Comparison of ENCODE assay signal across 9 mouse cellular contexts in genomic region chr15:99726549-99726948, GRCm38 (mm10). TPM values are rescaled to one million over a fixed set of nuclear protein-coding genes. Genes with fewer than 3 reads are reported as not detected.
DNase-seq lines count a peak whose midpoint lies in the region; ATAC-seq and TF ChIP-seq lines count a peak whose summit lies in the region.
"Had no signal": no experiment of that assay in that cellular context is flagged by ENCODE, and none has a peak within 500 bp of the region (broad histone marks: within the 10 kb centered on the region; RNA-seq: fewer than 3 reads in every experiment).

No protein-coding gene starts in this region.

- no peaks in the 10 kb centered on the region for H3K27me3 ChIP-seq in kidney, adult 2 months (replicated peaks; ENCODE audit: control insufficient read depth, insufficient read depth, low read length)
- no peaks in the 10 kb centered on the region for H3K27me3 ChIP-seq in hindbrain, embryonic 16.5 days (replicated peaks; ENCODE audit: control insufficient read depth, insufficient read depth, low read length)
- H3K27me3 ChIP-seq in midbrain, postnatal 0 days (ENCODE audit: insufficient read depth, low read length): no peaks in the 10 kb centered on the region
- no peaks in the 10 kb centered on the region for H3K27me3 ChIP-seq in thymus, adult 2 months (ENCODE audit: control insufficient read depth, insufficient read depth, low read length)

- peak overlapping the region; percentile 20; the same call in 1 of the 2 replicates for H3K9ac ChIP-seq in hindbrain, embryonic 16.5 days (ENCODE audit: low read depth, low read length)
- H3K9ac ChIP-seq in midbrain, postnatal 0 days (replicated peaks; ENCODE audit: low read length, poor library complexity, severe bottlenecking): no peak overlapping the region

- no peak for TF ChIP-seq CTCF in kidney, adult 2 months (conservative IDR thresholded peaks at IDR 0.05; ENCODE audit: insufficient read depth, insufficient read length, low read depth, low read length)
- no peak for TF ChIP-seq CTCF in cortical plate, adult 2 months (IDR thresholded peaks at IDR 0.05; ENCODE audit: extremely low read depth, insufficient read depth, low read length)
- no peak for TF ChIP-seq CTCF in midbrain, postnatal 0 days (IDR thresholded peaks at IDR 0.05)
- TF ChIP-seq CTCF in thymus, adult 2 months (IDR thresholded peaks at IDR 0.05; ENCODE audit: borderline replicate concordance, control insufficient read depth, extremely low read depth, insufficient read depth, low read length, poor library complexity): no peak

- no peak for DNase-seq in kidney, adult 2 months
- DNase-seq in kidney, postnatal 25 days: no peak
- no peak for DNase-seq in midbrain, postnatal 0 days (ENCODE audit: low spot score)
- DNase-seq in right cerebral cortex, adult 18-20 months: no peak
- no peak for DNase-seq in spleen, adult 18-20 months
- no peak for DNase-seq in thymus, adult 2 months
- DNase-seq: right cerebral cortex, postnatal 14 days had no signal

- H3K27ac ChIP-seq in kidney, adult 2 months (ENCODE audit: insufficient read depth, low read depth, low read length): no peak overlapping the region
- no peak overlapping the region for H3K27ac ChIP-seq in cortical plate, adult 2 months (ENCODE audit: insufficient read depth, low read length)
- H3K27ac ChIP-seq in hindbrain, embryonic 16.5 days (ENCODE audit: low read depth, low read length): no peak overlapping the region; the same call in 1 of the 2 replicates
- no peak overlapping the region for H3K27ac ChIP-seq in midbrain, postnatal 0 days (ENCODE audit: low read depth, low read length)
- H3K27ac ChIP-seq in thymus, adult 2 months (ENCODE audit: control insufficient read depth, insufficient read depth, low read length): no peak overlapping the region

- peak overlapping the region; percentile 12; the same call in 1 of the 2 replicates for H3K4me3 ChIP-seq in kidney, adult 2 months (ENCODE audit: insufficient read depth, low read depth, low read length)
- H3K4me3 ChIP-seq in cortical plate, adult 2 months (ENCODE audit: insufficient read depth, low read length): peak overlapping the region; percentile 70; the same call in 1 of the 2 replicates
- peak overlapping the region; percentile 94 for H3K4me3 ChIP-seq in hindbrain, embryonic 16.5 days (ENCODE audit: low read length)
- peak overlapping the region; percentile 92 for H3K4me3 ChIP-seq in midbrain, postnatal 0 days (ENCODE audit: low read depth, low read length)
- no peak overlapping the region for H3K4me3 ChIP-seq in thymus, adult 2 months (ENCODE audit: control insufficient read depth, insufficient read depth, low read length)

- TF ChIP-seq POLR2A in kidney, adult 2 months (IDR thresholded peaks at IDR 0.05; ENCODE audit: low read depth, low read length): no peak
- no peak for TF ChIP-seq POLR2A in cortical plate, adult 2 months (IDR thresholded peaks at IDR 0.05; ENCODE audit: extremely low read depth, insufficient read depth, low read length)
- TF ChIP-seq POLR2A in thymus, adult 2 months (IDR thresholded peaks at IDR 0.05; ENCODE audit: control insufficient read depth, extremely low read depth, insufficient read depth, low read length, poor library complexity): no peak

- H3K9me3 ChIP-seq in hindbrain, embryonic 16.5 days (ENCODE audit: control insufficient read depth, low read length): no peaks in the 10 kb centered on the region
- H3K9me3 ChIP-seq in midbrain, postnatal 0 days (ENCODE audit: low read length): no peaks in the 10 kb centered on the region

- H3K4me1 ChIP-seq in kidney, adult 2 months (ENCODE audit: control insufficient read depth, insufficient read depth, low read length): peaks cover 24% of the 10 kb centered on the region
- peaks cover 4% of the 10 kb centered on the region for H3K4me1 ChIP-seq in cortical plate, adult 2 months (ENCODE audit: control insufficient read depth, insufficient read depth, low read length)
- peaks cover 25% of the 10 kb centered on the region for H3K4me1 ChIP-seq in hindbrain, embryonic 16.5 days (ENCODE audit: control insufficient read depth, insufficient read depth, low read depth, low read length)
- peaks cover 3% of the 10 kb centered on the region for H3K4me1 ChIP-seq in midbrain, postnatal 0 days (ENCODE audit: insufficient read depth, low read length)
- peaks cover 10% of the 10 kb centered on the region for H3K4me1 ChIP-seq in thymus, adult 2 months (replicated peaks; ENCODE audit: control insufficient read depth, insufficient read depth, low read length)

- peaks cover 3% of the 10 kb centered on the region; the same call in 1 of the 2 replicates for H3K36me3 ChIP-seq in kidney, adult 2 months (ENCODE audit: control insufficient read depth, insufficient read depth, low read length)
- H3K36me3 ChIP-seq in hindbrain, embryonic 16.5 days (ENCODE audit: control insufficient read depth, insufficient read depth, low read length): peaks cover 10% of the 10 kb centered on the region; the same call in 1 of the 2 replicates
- peaks cover 9% of the 10 kb centered on the region; the same call in 1 of the 2 replicates for H3K36me3 ChIP-seq in midbrain, postnatal 0 days (ENCODE audit: insufficient read depth, low read length)
- peaks cover 3% of the 10 kb centered on the region; the same call in 1 of the 2 replicates for H3K36me3 ChIP-seq in thymus, adult 2 months (ENCODE audit: control insufficient read depth, insufficient read depth, low read length)

- no peak for ATAC-seq in hindbrain, embryonic 16.5 days
- no peak for ATAC-seq in midbrain, postnatal 0 days (ENCODE audit: low FRiP score)

- peak overlapping the region; percentile 71 for H3K4me2 ChIP-seq in hindbrain, embryonic 16.5 days (ENCODE audit: low read length)
- H3K4me2 ChIP-seq in midbrain, postnatal 0 days (ENCODE audit: low read depth, low read length, poor library complexity, severe bottlenecking): peak overlapping the region; percentile 87

- 43% methylated on average over 2 of the region's 2 CpGs for WGBS in kidney, adult 2 months
- 79% methylated on average over 2 of the region's 2 CpGs for WGBS in hindbrain, embryonic 16.5 days
- WGBS in midbrain, postnatal 0 days: 87% methylated on average over 2 of the region's 2 CpGs
- WGBS in thymus, adult 2 months: 77% methylated on average over 2 of the region's 2 CpGs

RNA-seq across cellular contexts. Expression of gene Cox14, which starts 1.1 kb away (rescaled TPM):
- polyA plus RNA-seq in kidney, adult 2 months (2012; rRNA removed): 263 and 269 TPM in 2 replicates
- 226 and 237 TPM in 2 replicates for polyA plus RNA-seq in cortical plate, adult 2 months (2012; rRNA removed)
- polyA plus RNA-seq in hindbrain, embryonic 16.5 days (2015; fragmentation: Nextera tagmentation; extraction: Ambion mirVana): 175 and 191 TPM in 2 replicates
- 60.9 and 67.2 TPM in 2 replicates for total RNA-seq in midbrain, postnatal 0 days (2014; rRNA removed)
- polyA plus RNA-seq in midbrain, postnatal 0 days (2015; fragmentation: Nextera tagmentation; extraction: Ambion mirVana): 165 and 180 TPM in 2 replicates
- polyA plus RNA-seq in thymus, adult 2 months (2012; rRNA removed): 227 and 284 TPM in 2 replicates

RNA-seq across cellular contexts. Expression of gene Gpd1, which starts 9.2 kb away (rescaled TPM):
- polyA plus RNA-seq in kidney, adult 2 months (2012; rRNA removed): 427 and 506 TPM in 2 replicates
- 55.3 and 60.4 TPM in 2 replicates for polyA plus RNA-seq in cortical plate, adult 2 months (2012; rRNA removed)
- 3.1 and 4.6 TPM in 2 replicates for polyA plus RNA-seq in hindbrain, embryonic 16.5 days (2015; fragmentation: Nextera tagmentation; extraction: Ambion mirVana)
- 2.8 and 3.3 TPM in 2 replicates for total RNA-seq in midbrain, postnatal 0 days (2014; rRNA removed)
- polyA plus RNA-seq in midbrain, postnatal 0 days (2015; fragmentation: Nextera tagmentation; extraction: Ambion mirVana): 1.1 and 1.2 TPM in 2 replicates
- 108 and 187 TPM in 2 replicates for polyA plus RNA-seq in thymus, adult 2 months (2012; rRNA removed)

RNA-seq across cellular contexts. Expression of gene Gm17349, which starts 21.3 kb away (rescaled TPM):
- polyA plus RNA-seq in kidney, adult 2 months (2012; rRNA removed): 0.58 TPM in 1 of 2 replicates, not detected in the other
- polyA plus RNA-seq in cortical plate, adult 2 months (2012; rRNA removed): 1.3 and 1.8 TPM in 2 replicates
- polyA plus RNA-seq in hindbrain, embryonic 16.5 days (2015; fragmentation: Nextera tagmentation; extraction: Ambion mirVana): not detected in 2 replicates
- total RNA-seq in midbrain, postnatal 0 days (2014; rRNA removed): not detected in 2 replicates
- not detected in 2 replicates for polyA plus RNA-seq in midbrain, postnatal 0 days (2015; fragmentation: Nextera tagmentation; extraction: Ambion mirVana)
- polyA plus RNA-seq in thymus, adult 2 months (2012; rRNA removed): not detected in 2 replicates

RNA-seq across cellular contexts. Expression of gene Smarcd1, which starts 24.6 kb away (rescaled TPM):
- polyA plus RNA-seq in kidney, adult 2 months (2012; rRNA removed): 27.7 and 29.5 TPM in 2 replicates
- 150 and 157 TPM in 2 replicates for polyA plus RNA-seq in cortical plate, adult 2 months (2012; rRNA removed)
- 71.7 and 86.2 TPM in 2 replicates for polyA plus RNA-seq in hindbrain, embryonic 16.5 days (2015; fragmentation: Nextera tagmentation; extraction: Ambion mirVana)
- 83.0 and 93.0 TPM in 2 replicates for total RNA-seq in midbrain, postnatal 0 days (2014; rRNA removed)
- polyA plus RNA-seq in midbrain, postnatal 0 days (2015; fragmentation: Nextera tagmentation; extraction: Ambion mirVana): 77.7 and 92.2 TPM in 2 replicates
- polyA plus RNA-seq in thymus, adult 2 months (2012; rRNA removed): 106 and 111 TPM in 2 replicates

RNA-seq across cellular contexts. Expression of gene Cers5, which starts 46.1 kb away (rescaled TPM):
- polyA plus RNA-seq in kidney, adult 2 months (2012; rRNA removed): 28.7 and 31.8 TPM in 2 replicates
- polyA plus RNA-seq in cortical plate, adult 2 months (2012; rRNA removed): 42.5 and 44.5 TPM in 2 replicates
- 91.9 and 95.2 TPM in 2 replicates for polyA plus RNA-seq in hindbrain, embryonic 16.5 days (2015; fragmentation: Nextera tagmentation; extraction: Ambion mirVana)
- total RNA-seq in midbrain, postnatal 0 days (2014; rRNA removed): 93.5 and 94.2 TPM in 2 replicates
- polyA plus RNA-seq in midbrain, postnatal 0 days (2015; fragmentation: Nextera tagmentation; extraction: Ambion mirVana): 75.8 and 76.8 TPM in 2 replicates
- polyA plus RNA-seq in thymus, adult 2 months (2012; rRNA removed): 48.1 and 59.8 TPM in 2 replicates

Comparison
In these comparisons a context has a peak if more than half of its experiments do, and no peak if none do; other contexts are left out.
1. RNA of gene Gpd1, which starts 9.2 kb away (polyA plus RNA-seq): 427 to 506 TPM in kidney, adult 2 months, 108 to 187 TPM in thymus, adult 2 months and 55.3 to 60.4 TPM in cortical plate, adult 2 months; 3.1 to 4.6 TPM in hindbrain, embryonic 16.5 days and 1.1 to 1.2 TPM in midbrain, postnatal 0 days; every median in the first group is over 10 times any median in the second.